8 mouse cellular contexts compared by ENCODE assay signal in the genomic region with DNA sequence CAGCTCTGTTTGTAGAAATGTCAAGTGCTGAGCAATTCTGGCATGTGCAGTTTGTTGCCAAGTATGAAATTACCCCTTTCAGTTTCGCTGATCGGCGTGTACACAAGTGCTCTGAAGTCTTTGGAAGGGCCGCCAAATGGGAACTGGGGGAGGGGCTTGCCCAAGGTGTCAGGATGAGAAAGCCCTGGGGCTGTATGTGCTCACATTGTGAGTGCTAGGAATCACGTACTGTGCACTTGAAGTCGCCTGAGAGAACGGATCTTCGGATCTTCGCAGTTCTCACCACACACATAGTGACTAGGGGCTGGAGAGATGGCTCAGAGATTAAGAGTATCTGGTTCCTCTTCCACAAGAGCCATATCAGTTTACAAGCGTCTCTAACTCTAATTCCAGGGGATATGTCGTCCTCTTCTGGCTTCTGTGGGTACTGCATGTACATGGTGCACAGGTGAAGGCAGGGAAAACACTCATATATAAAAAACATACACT. TPM values are rescaled to one million over a fixed set of nuclear protein-coding genes. Genes with fewer than 3 reads are reported as not detected.
DNase-seq lines count a peak whose midpoint lies in the region; ATAC-seq lines count a peak whose summit lies in the region.

No protein-coding gene starts in this region.

- H3K4me1 ChIP-seq in hindbrain, embryonic 16.5 days (ENCODE audit: control insufficient read depth, insufficient read depth, low read depth, low read length), result 0 out of 2 replicates have a peak, but pooled peaks cover 3% of the 10 kb centered on the region

- H3K4me2 ChIP-seq in hindbrain, embryonic 16.5 days (ENCODE audit: low read length), result peak overlapping the region; percentile 51

- H3K9ac ChIP-seq in hindbrain, embryonic 16.5 days (ENCODE audit: low read depth, low read length), result no peak overlapping the region

- no peaks in the 10 kb centered on the region for H3K27me3 ChIP-seq in hindbrain, embryonic 16.5 days (replicated peaks; ENCODE audit: control insufficient read depth, insufficient read depth, low read length)

- DNase-seq in cerebellum, adult 11-12 months, result no peak
- peak; percentile 82 to 84 for DNase-seq in cerebellum, postnatal 10 days
- DNase-seq in frontal cortex, postnatal 14 days (ENCODE audit: low spot score in 2 of 2), result peak; percentile 15 to 52
- peak; percentile 19 to 71 for DNase-seq in layer of hippocampus, postnatal 25 days (ENCODE audit: extremely low spot score in 1 of 2, low spot score in 1 of 2)
- DNase-seq in lung, postnatal 25 days (ENCODE audit: low spot score), result peak; percentile 87
- DNase-seq in retina, adult 2 months (ENCODE audit: low read depth, low spot score), result peak; percentile 13

- WGBS in hindbrain, embryonic 16.5 days, result 7% methylated on average over 11 of the region's 11 CpGs

- no peaks in the 10 kb centered on the region for H3K36me3 ChIP-seq in hindbrain, embryonic 16.5 days (ENCODE audit: control insufficient read depth, insufficient read depth, low read length)

- peak; percentile 60; the same call in 1 of the 2 replicates for ATAC-seq in cerebellum, adult (ENCODE audit: insufficient number of reproducible peaks, low FRiP score, low TSS enrichment)
- ATAC-seq in hindbrain, embryonic 16.5 days, result peak; percentile 81

- no peaks in the 10 kb centered on the region for H3K9me3 ChIP-seq in hindbrain, embryonic 16.5 days (ENCODE audit: control insufficient read depth, low read length)

- H3K4me3 ChIP-seq in hindbrain, embryonic 16.5 days (ENCODE audit: low read length), result peak overlapping the region; percentile 29

- H3K27ac ChIP-seq in hindbrain, embryonic 16.5 days (ENCODE audit: low read depth, low read length), result no peak overlapping the region

RNA-seq across cellular contexts. Expression of a gene that starts 25.3 kb away (rescaled TPM):
- 95.2 and 95.7 TPM in 2 replicates for polyA plus RNA-seq in hindbrain, embryonic 16.5 days (2015; fragmentation: Nextera tagmentation; extraction: Ambion mirVana)
- 10 to 100 TPM; 45.0 to 51.1 TPM for total RNA-seq in layer of hippocampus, postnatal 25 days (2021)

RNA-seq across cellular contexts. Expression of a gene that starts 30.9 kb away (rescaled TPM):
- not detected in 2 replicates for polyA plus RNA-seq in hindbrain, embryonic 16.5 days (2015; fragmentation: Nextera tagmentation; extraction: Ambion mirVana)
- total RNA-seq in layer of hippocampus, postnatal 25 days (2021), result not detected

RNA-seq across cellular contexts. Expression of a gene that starts 47.1 kb away (rescaled TPM):
- 0.89 and 0.92 TPM in 2 replicates for polyA plus RNA-seq in hindbrain, embryonic 16.5 days (2015; fragmentation: Nextera tagmentation; extraction: Ambion mirVana)
- total RNA-seq in layer of hippocampus, postnatal 25 days (2021), result 1 to 10 TPM; 3.6 to 3.7 TPM

RNA-seq across cellular contexts. Expression of a gene that starts 54.7 kb away (rescaled TPM):
- not detected in 2 replicates for polyA plus RNA-seq in hindbrain, embryonic 16.5 days (2015; fragmentation: Nextera tagmentation; extraction: Ambion mirVana)
- total RNA-seq in layer of hippocampus, postnatal 25 days (2021), result under 1 TPM; 0.17 to 0.28 TPM
